Mouse (Mus musculus): ENCODE data around the gene Ank3.

GRCm38 (mm10) chr10:69710802-69711201 lies 312.2 kb downstream of the Ank3 start:
- TF ChIP-seq CTCF (IDR thresholded peaks at IDR 0.05; ENCODE audit: low read depth) (no peak), EP300 (IDR thresholded peaks at IDR 0.05; ENCODE audit: low read depth) (no peak)
